Mouse (Mus musculus) layer of hippocampus, adult 11-12 months (tissue): ENCODE measurements around the gene Sap30.
A peak's percentile ranks its signal among the peaks of the same experiment; 100 is the strongest.

Experiments used
- DNase-seq: peaks from one replicate; pipeline ENCODE4 v3.0.0; 2022; ENCODE audit warnings: low spot score

Gene Sap30

GRCm38 (mm10) chr8:57436437-57436796 is 51.2 kb downstream of the Sap30 start:
- DNase-seq, result no peak

GRCm38 (mm10) chr8:57435768-57436436 is 51.8 kb downstream of the Sap30 start:
- DNase-seq, result peak; percentile 54

- DNase-seq, result no peak
Observed at GRCm38 (mm10) chr8:57432802-57433201, 54.9 kb downstream of the Sap30 start.
